Mouse (Mus musculus) cerebellum, adult 18-20 months (tissue): ENCODE measurements around the gene Aqp1.

Experiments
- DNase-seq, 2 experiments: peaks; one replicate each; pipeline ENCODE4 v3.0.0; 2021

The Aqp1 gene

DNA sequence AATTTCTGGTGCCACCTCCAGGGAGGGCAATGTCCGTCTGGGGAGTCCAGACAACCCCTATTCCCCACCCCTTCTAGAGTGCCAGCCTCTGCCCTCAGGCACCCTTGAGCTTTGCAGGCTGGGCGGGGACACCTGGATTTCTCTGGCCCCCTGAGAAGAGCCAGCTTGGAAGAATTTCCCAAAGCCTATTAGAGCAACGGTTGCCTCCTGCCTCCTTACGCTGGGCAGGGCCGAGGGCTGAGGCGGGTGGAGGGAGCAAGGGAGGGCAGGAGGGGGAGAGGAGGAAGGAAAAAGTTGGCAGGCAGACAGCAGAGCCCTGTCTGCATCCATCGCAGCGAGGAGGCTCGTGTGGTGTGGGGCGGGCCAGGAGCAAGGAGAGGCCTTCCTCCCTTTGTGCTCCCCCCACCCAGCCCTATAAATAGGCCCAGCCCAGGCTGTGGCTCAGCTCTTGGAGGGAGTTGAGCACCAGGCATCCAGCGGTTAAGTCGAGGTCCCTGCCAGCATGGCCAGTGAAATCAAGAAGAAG, at the start of gene Aqp1:
Gene Aqp1, plus strand, starts transcription at position 444 of the 526 bp plus-strand sequence.
- DNase-seq = no peak

DNA sequence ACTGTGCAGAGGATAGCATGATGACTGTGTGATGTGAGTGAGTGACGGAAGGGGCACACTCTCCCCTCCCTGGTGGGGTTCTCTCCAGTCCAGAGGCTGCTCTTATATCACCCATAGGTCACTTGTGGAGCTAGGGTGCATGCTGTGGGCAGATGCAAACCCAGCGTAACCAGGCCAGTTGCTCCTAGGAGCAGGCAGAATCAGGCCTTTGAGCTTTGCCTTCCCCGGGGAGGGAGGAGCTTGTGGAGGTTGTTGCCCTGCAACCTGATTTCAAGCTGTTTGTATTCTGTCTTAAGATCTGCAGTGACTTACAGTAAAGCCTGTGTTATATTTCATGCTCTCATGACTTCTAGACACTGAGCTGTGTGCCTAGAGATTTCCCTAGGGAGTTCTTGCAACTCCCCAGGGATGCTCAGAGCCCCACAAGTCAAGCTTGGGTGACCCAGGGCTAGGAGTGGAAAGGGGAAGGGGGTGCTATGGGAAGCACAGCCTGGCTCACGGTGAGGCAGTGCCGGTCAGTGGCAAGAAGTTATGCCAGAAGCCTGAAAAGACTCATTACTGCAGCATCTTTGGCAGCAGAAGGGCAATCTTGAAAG, 48.1 kb upstream of the Aqp1 start:
- DNase-seq = no peak

GRCm38 (mm10) chr6:55294549-55295131, 41.6 kb upstream of the Aqp1 start:
- DNase-seq = no peak

DNA sequence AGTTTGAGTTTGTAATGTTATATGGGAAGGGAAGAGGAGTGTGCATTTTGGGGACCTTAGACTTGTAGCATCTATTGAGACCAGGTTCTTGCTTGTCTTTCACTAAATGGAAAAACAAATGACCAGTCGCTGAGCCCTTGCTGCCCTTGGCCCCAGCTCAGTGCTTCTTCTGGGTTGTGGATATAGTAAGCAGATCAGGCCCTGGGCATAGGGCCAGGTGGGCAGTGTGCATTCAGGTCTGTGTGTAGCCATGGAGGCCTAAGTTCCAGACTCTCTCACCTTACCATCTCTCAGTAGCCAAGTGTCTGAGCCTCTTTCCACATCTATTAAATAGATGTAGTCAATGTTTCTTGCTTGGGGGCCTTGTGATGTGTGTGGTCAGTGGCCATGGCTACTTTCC, 40.9 kb upstream of the Aqp1 start:
- no peak for DNase-seq

GRCm38 (mm10) chr6:55299482-55299881, 36.8 kb upstream of the Aqp1 start:
- DNase-seq = no peak

- DNase-seq = no peak
These were observed 36.3 kb upstream of the Aqp1 start for GRCm38 (mm10) chr6:55299917-55300316.

DNA sequence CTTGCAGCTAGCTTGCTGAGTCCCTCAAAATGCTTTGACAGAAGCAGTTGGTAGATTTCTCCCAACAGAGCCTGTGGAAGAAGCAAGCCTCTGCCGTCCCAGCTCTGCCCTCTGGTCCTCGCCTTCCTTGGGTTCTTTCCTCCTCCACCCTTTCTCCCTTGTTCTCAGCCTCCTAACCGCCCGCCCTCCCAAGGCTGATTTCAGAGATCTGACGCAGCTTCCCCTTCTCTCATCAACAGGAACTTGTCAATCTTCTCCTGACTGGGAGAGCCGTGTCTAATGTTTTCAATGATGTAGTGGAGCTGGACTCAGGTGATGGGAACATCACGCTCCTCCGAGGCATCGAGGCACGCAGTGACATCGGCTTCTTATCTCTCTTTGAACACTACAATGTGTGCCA, 35.5 kb upstream of the Aqp1 start:
- DNase-seq = no peak

GRCm38 (mm10) chr6:55310179-55310578, 26.1 kb upstream of the Aqp1 start:
- DNase-seq = no peak

DNA sequence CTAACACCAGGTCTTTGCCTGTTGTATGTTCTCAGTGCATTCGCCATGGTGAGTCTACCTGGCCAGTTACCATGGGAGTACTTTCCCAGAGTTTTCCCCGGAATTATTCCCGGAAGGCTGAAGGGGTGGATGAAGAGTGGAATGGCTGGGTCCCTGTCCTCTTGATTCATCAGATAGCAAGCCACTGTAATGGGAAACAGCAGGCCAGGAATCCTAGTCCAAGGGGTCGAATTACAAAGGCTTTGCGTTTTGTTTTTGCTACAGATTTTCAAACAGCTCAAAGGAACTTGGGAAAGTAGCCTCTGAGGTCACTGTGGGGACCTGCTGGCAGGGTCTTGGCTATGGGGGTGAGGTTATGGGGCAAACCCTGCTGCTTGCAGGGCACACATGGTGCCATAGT, 24.3 kb upstream of the Aqp1 start:
- no peak for DNase-seq

DNA sequence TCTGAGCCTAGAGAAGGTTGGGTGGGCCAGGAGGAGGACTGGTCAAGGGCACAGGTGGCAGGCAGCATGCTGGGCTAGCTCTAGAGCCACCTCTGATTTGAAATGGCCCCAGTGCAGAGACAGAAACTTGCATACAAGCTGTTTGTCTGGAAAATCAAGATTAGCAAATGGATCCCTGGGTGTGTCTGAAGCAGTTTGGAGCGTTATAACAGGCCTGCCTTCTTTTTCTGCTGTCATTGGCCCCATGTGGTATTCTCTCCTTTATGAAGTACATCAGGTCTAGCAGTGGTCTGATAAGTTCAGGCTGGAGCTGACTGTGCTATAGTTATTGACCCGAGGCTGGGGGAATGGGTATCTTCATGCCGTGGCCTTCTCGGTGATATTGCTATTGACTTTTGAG, 22.3 kb upstream of the Aqp1 start:
- peak; percentile 21 to 46 for DNase-seq

DNA sequence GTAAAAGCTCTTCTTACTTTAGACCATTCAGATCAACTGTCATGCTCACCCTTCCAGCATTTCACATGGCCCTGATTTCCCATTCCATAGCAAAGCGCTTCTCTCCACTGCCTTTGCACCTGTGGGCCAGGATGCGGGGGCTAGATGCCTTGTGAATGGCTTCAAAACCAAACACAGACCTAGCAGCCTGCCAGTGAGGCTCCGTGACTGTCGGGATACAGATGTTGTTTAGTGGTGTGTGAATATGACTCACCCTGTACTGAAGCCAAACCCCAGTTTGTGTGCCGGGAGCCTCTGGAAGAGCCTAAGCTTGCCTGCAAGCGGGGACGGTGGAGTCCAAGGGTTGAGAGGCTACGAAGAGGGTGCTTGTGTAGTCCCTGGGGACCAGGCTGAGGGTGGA, 21.6 kb upstream of the Aqp1 start:
- DNase-seq = no peak

- no peak for DNase-seq
These were observed 17.6 kb upstream of the Aqp1 start for GRCm38 (mm10) chr6:55318597-55318996.

- no peak for DNase-seq
These were observed 16.4 kb upstream of the Aqp1 start for GRCm38 (mm10) chr6:55319585-55320551.

DNA sequence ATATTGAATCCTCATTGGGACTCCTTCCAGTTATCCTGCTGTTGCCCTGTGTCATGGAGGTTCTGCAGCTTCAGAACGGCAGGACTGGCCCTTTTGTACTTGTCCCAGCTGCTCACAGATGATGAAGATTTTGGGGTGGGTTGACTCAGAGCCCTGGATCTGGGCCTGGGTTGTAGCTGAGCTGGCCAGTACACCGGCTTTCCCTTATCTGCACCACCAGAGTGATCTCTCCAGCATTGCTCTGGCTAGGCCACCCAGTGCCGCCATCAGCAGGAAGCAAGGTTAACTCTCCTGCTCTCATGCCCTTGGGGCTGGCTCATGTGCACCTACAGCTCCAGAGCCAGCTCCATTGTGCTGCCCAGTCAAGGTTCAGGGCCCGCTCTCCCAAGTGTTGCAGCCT, 15.3 kb upstream of the Aqp1 start:
- no peak for DNase-seq

DNA sequence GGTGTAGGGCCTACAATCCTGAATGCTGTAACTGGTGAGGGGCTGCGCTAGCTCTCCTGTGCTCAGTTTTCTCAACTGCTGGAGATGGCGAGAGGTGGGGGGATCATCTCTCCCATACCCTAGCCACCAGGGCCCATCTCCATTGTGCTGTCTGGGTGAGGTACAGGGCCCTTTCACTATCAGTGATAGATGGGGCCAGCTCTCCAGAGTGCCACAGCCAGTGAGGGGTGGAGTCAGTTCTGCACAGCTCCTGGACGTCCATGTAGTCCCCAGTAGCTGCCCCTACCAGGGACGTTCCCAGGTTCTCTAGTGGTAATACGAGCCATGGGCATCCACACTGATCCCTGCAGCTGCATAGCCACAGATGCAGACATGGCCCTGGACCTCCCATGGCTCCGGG, 14.7 kb upstream of the Aqp1 start:
- no peak for DNase-seq

DNA sequence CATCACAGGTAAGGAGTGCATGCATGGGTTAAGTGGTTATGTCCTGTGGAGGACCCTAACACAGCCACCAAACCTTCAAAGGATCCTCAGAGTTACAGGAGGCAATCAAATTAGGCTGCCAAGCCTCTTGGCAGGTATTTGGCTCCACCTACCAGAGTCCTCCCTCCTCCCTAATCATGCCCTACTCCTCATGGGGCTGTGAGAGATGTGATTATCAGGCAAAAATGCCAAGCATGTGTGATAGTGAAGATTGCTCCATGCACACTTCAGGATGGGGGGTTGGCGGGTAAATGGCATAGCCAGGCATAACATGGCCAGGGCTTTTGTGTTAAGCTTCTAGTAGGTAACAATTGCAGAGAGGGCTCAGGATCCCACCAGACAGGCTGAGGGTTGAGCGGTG, 13.3 kb upstream of the Aqp1 start:
- no peak for DNase-seq

DNA sequence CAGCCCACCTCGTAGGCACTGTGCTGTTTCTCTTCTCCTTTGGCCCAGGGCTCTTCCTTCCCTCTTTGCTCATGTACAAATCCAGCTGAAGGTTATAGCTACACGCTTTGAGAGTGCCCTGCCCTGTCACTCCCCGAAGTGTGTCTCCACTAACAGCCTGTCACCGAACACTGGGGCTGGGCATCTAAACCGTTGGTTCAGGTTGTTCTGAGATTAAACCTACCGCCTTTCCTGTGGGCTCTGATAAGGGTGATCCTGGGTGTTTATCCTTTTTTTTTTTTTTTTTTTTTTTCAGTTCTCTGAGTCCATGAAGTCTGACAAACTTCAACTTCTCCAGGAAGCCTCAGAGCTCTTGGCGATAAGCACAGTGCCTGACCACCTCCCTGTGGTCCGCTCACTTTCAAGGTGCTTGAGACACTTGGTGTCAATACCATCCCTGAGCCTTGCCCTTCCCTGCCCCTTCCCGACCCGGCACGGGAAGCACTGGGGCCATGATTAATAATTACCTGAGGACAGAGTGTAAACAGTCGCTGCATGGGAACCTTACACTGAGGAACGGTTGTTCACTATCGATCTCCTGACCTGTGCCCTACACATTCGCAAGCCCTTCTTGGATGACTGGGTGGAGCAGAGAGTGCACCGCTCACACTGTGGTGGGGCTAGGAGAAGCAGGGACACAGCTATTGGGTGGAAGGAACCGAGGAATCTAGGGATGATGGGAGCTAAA, 12.2 kb upstream of the Aqp1 start:
- no peak for DNase-seq

DNA sequence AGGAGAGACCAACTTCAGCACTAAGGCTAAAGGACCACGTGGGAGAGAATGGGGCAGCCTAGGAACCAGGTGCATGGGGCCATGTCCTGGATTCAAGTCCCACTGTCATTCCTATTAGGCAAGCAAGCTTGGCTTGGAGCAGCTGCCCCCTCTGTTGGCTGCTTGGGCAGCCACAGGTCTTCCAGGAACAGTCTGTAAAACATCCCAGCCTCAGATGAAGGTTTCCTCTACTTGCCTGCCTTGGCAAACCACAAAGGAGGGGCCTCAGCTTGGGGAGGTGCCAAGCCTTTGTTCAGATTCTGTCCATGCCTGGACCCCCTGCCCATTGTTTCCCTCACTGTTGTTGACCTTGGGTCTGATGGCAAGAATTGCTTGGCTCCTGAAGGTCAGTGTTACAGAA, 11.4 kb upstream of the Aqp1 start:
- no peak for DNase-seq

DNA sequence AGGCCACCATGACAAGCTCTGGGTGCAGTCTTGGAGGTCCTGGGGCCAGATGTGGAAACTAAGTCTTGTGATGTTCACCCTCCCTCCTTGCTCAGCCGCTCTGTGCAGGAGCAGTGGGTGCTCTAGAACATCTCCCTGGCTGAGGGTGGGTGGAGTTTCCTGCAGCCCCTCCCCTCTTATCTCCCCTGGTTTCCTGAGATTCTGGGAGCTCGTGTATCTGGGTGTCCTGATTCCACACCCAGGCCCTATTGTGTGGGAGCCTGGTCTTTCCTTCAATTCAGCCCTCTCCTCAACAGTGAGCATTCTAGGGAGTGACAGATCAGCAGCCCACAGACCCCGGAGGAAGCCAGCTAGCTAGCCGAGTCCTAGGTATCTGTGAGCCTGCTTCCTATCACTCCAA, 9.9 kb upstream of the Aqp1 start:
- DNase-seq = no peak

DNA sequence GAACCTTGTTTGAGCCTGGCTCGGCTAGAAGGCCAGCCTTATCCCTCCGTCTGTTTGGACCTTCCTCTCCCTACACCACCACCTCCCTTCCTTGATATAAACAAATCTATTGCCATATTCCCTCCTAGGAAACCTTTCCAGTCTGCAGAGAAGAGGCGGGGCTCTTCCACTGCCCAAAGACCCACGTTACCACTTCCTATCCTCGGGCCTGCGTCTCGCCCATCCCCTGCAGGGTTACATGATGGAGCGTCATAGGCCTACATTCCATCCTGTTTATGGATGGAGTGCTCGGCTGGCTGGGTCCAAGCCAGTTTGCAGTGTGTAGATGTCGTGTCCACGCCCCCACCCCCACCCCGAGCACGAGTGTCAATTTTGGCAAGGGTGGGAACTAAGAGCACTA, 8.9 kb upstream of the Aqp1 start:
- DNase-seq = no peak

- no peak for DNase-seq
These were observed 8.1 kb upstream of the Aqp1 start for GRCm38 (mm10) chr6:55328179-55328578.

- no peak for DNase-seq
These were observed 4.9 kb upstream of the Aqp1 start for GRCm38 (mm10) chr6:55331315-55331714.

GRCm38 (mm10) chr6:55332100-55332772, 4.0 kb upstream of the Aqp1 start:
- no peak for DNase-seq
